Mouse (Mus musculus) brown adipose tissue, adult 24 weeks (tissue): ENCODE data around the gene Dynll1. TPM values are rescaled to one million over a fixed set of nuclear protein-coding genes. Genes with fewer than 3 reads are reported as not detected.
"Not testable (repeated sequence)": the region's sequence is repeated elsewhere in the genome, so short reads cannot be mapped to it uniquely, and the experiment has no call there.

Source experiments
- H3K27ac ChIP-seq: fragments of 200-500 bp; replicated peaks from 2 replicates; pipeline ENCODE4 v1.5.1; 2012; ENCODE audit warnings: low read depth, mild to moderate bottlenecking, low read length
- H3K4me1 ChIP-seq: fragments of 200-500 bp; 2 replicates; pipeline ENCODE4 v1.6.1; 2012; ENCODE audit warnings: low read length, mixed read lengths; ENCODE audit not compliant: control insufficient read depth, insufficient read depth, insufficient read length
- H3K4me3 ChIP-seq: fragments of 200-500 bp; 2 replicates; pipeline ENCODE4 v1.5.1; 2012; ENCODE audit warnings: low read depth, mild to moderate bottlenecking, low read length, moderate library complexity; ENCODE audit not compliant: insufficient read depth
- polyA plus RNA-seq: library from polyadenylated mRNA; stranded (reverse); fragments of >200 nt; gene quantifications from 2 replicates; pipeline ENCODE4 v1.2.4, GENCODE M21; 2012; ENCODE audit not compliant: missing spikeins, insufficient read depth, insufficient read length

Dynll1 gene
- polyA plus RNA-seq, 1 experiment: 93.6 TPM

DNA sequence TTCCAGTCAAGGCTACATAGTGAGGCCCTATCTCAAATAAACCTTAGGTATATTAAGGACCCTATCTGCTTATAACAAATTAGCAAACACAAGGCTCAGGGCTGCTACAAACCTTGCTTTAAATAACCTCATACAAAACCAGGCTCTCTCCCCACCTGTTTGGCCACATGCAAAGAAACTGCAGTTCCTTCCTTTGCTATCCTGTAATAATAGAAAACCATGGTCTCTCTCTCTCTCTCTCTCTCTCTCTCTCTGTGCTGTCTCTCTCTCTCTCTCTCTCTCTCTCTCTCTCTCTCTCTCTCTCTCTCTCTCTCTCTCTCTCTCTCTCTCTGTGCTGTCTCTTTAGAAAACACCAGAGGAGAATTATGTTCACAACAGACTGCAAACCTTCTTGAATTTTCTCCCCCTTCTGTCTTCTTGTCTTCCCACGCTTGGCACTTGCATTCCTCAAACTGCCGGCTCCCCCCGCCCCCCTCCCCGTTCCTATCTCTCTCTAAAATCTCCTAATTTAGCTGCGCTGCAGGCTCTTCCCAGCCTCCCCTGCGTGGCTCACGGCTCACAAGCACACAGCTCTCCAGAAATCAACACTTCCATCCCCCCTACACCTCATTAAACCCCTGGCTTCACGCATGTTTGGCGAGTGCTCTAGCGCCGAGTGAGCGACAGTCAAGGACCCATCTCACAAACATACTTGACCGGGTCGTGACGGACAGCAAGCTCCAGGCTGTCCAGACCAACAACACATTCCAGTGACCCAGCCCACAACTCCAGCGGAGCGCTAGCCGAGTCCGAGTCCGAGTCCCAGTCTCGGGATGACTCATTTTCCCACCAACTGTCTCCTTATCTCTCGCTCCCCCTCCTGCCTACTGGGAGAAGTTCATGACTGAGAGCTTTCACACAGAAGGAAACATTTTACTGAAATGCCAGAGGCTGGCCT lies 18.5 kb upstream of the Dynll1 start:
- peak overlapping the region; percentile 59 for H3K4me3 ChIP-seq
- peak overlapping the region; percentile 70 for H3K27ac ChIP-seq
- H3K4me1 ChIP-seq: no peaks in the 10 kb centered on the region

GRCm38 (mm10) chr5:115317645-115318328 lies 17.0 kb upstream of the Dynll1 start:
- no peak overlapping the region for H3K27ac ChIP-seq
- H3K4me1 ChIP-seq: no peaks in the 10 kb centered on the region
- no peak overlapping the region for H3K4me3 ChIP-seq

DNA sequence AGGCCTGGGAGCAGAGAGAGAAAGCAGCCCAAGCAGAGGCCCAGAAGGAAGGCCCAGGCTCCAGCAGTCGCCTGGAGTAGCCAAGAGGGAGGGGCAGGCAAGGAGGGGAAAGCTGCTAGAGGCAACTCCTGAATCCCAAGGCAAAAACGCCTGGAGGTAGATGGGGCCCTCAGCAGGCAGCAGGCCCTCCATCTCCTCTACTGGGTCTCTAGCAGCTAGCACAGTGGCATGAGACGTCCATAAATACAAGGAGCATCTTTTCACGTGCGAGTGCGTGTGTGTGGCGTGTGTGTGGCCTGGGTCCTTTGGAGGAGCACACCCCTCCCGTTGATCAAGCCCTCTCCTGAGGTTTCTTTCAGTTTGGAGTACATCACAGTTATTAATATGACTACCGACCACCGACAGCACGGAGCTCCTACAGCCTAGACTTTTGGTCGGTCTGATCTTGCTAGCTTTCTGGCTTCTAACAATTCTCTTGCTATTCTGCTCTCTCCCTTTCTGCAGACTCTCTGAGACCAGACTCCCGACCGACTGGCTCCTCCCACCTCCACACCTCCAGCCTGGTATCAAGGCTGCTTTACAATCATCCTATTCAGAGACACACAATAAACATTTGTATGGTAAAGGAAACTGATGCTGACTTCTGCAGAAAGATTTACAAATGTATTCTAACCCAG lies 16.3 kb upstream of the Dynll1 start:
- no peaks in the 10 kb centered on the region for H3K4me1 ChIP-seq
- H3K4me3 ChIP-seq: no peak overlapping the region
- no peak overlapping the region for H3K27ac ChIP-seq

- Histone ChIP-seq H3K4me3 (no peak overlapping the region), H3K4me1 (no peaks in the 10 kb centered on the region), H3K27ac (no peak overlapping the region)
Observed at GRCm38 (mm10) chr5:115313668-115313943, 12.8 kb upstream of the Dynll1 start.

DNA sequence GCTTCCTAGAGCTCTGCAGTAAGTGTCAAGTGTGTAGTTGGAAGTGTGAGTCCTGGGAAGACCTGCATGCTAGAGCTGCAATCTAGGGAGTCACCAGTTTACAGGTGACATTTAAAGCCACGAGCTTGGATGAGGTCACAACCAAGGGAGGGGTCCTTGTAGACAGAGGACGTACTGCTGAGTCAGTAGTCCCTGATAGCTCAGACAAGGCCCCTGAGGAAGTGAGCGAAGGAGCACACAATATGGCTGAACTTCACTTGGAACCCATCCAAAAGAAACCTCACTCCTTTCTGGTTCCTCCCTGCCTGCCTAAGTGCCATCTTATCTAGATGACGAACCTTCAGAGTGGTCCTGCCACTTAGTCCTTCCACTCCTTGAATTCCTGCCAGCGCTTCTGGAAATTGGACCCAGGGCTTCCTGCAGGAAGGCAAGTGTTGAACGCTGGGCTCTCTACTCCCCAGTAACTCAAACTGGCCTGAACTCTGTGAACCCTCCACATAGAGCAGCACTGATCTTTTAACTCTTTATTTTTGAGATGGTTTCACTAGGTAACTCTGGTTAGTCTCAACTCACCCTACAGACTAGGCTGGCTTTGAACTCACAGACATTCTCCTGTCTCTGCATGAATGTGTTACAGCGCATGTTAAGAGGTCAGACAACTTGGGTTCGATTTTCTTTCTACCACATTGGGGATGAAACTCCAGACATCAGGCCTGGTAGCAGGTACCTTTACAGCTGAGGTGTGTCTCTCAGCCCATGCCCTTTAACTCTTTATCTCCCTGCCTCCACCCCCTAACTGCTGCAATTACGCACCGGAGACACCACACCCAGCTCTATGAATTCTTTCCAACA lies 12.2 kb upstream of the Dynll1 start:
- Histone ChIP-seq H3K27ac (no peak overlapping the region), H3K4me3 (no peak overlapping the region), H3K4me1 (no peaks in the 10 kb centered on the region)

- no peaks in the 10 kb centered on the region for H3K4me1 ChIP-seq
- H3K27ac ChIP-seq: no peak overlapping the region
- no peak overlapping the region for H3K4me3 ChIP-seq
Observed at GRCm38 (mm10) chr5:115312354-115312753, 11.6 kb upstream of the Dynll1 start.

GRCm38 (mm10) chr5:115302190-115302589 lies 1.4 kb upstream of the Dynll1 start:
- H3K4me3 ChIP-seq, H3K4me1 ChIP-seq, H3K27ac ChIP-seq: not testable (repeated sequence)

GRCm38 (mm10) chr5:115301615-115302014 lies 816 bp upstream of the Dynll1 start:
- H3K4me3 ChIP-seq: peak overlapping the region; percentile 61
- peaks cover 2% of the 10 kb centered on the region; the same call in 1 of the 2 replicates for H3K4me1 ChIP-seq
- no peak overlapping the region for H3K27ac ChIP-seq

GRCm38 (mm10) chr5:115300035-115300744 lies 609 bp downstream of the Dynll1 start:
- Histone ChIP-seq H3K4me3 (peak overlapping the region; percentile 79), H3K4me1 (peaks cover 2% of the 10 kb centered on the region; the same call in 1 of the 2 replicates), H3K27ac (peak overlapping the region; percentile 81)

DNA sequence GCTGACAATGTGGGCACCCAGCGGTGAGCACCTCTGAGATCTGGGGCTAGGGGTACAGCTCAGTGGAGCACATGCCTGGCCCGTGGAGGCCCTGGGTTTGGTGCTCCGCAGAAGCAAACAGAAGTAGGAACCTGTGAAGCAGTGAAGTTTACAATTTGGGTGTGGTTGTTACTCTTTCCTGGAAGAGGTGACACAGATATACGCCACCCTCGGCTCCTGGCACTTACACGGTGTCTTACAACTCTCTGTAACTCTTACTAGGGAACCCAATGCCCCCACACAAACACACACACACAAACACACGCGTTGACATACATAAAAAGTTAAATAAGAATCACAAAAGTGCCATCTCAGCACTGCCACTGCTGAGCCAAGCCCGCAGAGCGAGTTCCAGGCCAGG lies 4.5 kb downstream of the Dynll1 start:
- Histone ChIP-seq H3K27ac (no peak overlapping the region), H3K4me3 (no peak overlapping the region), H3K4me1 (peaks cover 2% of the 10 kb centered on the region; the same call in 1 of the 2 replicates)

GRCm38 (mm10) chr5:115294173-115294572 lies 6.6 kb downstream of the Dynll1 start:
- Histone ChIP-seq H3K4me1 (peaks cover 2% of the 10 kb centered on the region; the same call in 1 of the 2 replicates), H3K4me3 (no peak overlapping the region), H3K27ac (no peak overlapping the region)

- no peak overlapping the region for H3K4me3 ChIP-seq
- no peaks in the 10 kb centered on the region for H3K4me1 ChIP-seq
- H3K27ac ChIP-seq: no peak overlapping the region
Observed at GRCm38 (mm10) chr5:115284735-115285134, 16.1 kb downstream of the Dynll1 start.

GRCm38 (mm10) chr5:115280050-115280687 lies 20.6 kb downstream of the Dynll1 start:
- H3K4me3 ChIP-seq: peak overlapping the region; percentile 90
- H3K27ac ChIP-seq: peak overlapping the region; percentile 90
- H3K4me1 ChIP-seq: no peaks in the 10 kb centered on the region
